Mouse (Mus musculus) midbrain, embryonic 16.5 days (tissue): ENCODE measurements around the gene Ccdc17. TPM values are rescaled to one million over a fixed set of nuclear protein-coding genes. Genes with fewer than 3 reads are reported as not detected.

Experiments
- ATAC-seq: fragments of 200-750 bp; cut with Nextera tagmentation; 2 replicates; pipeline ENCODE4 v1.8.0; 2017; ENCODE audit warnings: moderate TSS enrichment
- H3K27ac ChIP-seq: fragments of 300-500 bp; sonication (generic); 2 replicates; pipeline ENCODE4 v1.5.1; 2014; ENCODE audit warnings: mild to moderate bottlenecking, low read length, mixed read lengths
- H3K27me3 ChIP-seq: fragments of 300-500 bp; sonication (generic); 2 replicates; pipeline ENCODE4 v1.6.1; 2014; ENCODE audit warnings: low read depth, low read length, mixed read lengths; ENCODE audit not compliant: control insufficient read depth, insufficient read depth
- H3K36me3 ChIP-seq: fragments of 300-500 bp; sonication (generic); 2 replicates; pipeline ENCODE4 v1.6.1; 2014; ENCODE audit warnings: mild to moderate bottlenecking, low read length, moderate library complexity, mixed read lengths; ENCODE audit not compliant: control insufficient read depth, insufficient read depth
- H3K4me1 ChIP-seq: fragments of 300-500 bp; sonication (generic); 2 replicates; pipeline ENCODE4 v1.6.1; 2014; ENCODE audit warnings: mild to moderate bottlenecking, low read length, mixed read lengths; ENCODE audit not compliant: control insufficient read depth, insufficient read depth
- H3K4me2 ChIP-seq: fragments of 300-500 bp; sonication (generic); 2 replicates; pipeline ENCODE4 v1.6.1; 2014; ENCODE audit warnings: mild to moderate bottlenecking, low read length, mixed read lengths
- H3K4me3 ChIP-seq: fragments of 300-500 bp; sonication (generic); 2 replicates; pipeline ENCODE4 v1.5.1; 2014; ENCODE audit warnings: low read depth, mild to moderate bottlenecking, low read length, moderate library complexity, mixed read lengths
- H3K9ac ChIP-seq: fragments of 300-500 bp; sonication (generic); 2 replicates; pipeline ENCODE4 v1.6.1; 2014; ENCODE audit warnings: low read depth, low read length, mixed read lengths
- H3K9me3 ChIP-seq: fragments of 300-500 bp; sonication (generic); replicated peaks from 2 replicates; pipeline ENCODE4 v1.6.1; 2014; ENCODE audit warnings: mild to moderate bottlenecking, low read length, mixed read lengths; ENCODE audit not compliant: control insufficient read depth, poor library complexity, severe bottlenecking
- WGBS: fragments of 180-500 bp; shearing (Covaris S2); extraction: QIAGEN DNeasy Blood & Tissue Kit; methylation state at CpG from one replicate; pipeline ENCODE4 v1.1.7; 2014; 5-methylcytosine and 5-hydroxymethylcytosine counted together
- polyA plus RNA-seq: library from polyadenylated mRNA; unstranded; fragments of >200 nt; fragmentation: Nextera tagmentation; extraction: Ambion mirVana; gene quantifications from 2 replicates; pipeline ENCODE4 v1.2.1, GENCODE M21; 2015

Gene Ccdc17
- polyA plus RNA-seq = 5.9 and 6.0 TPM in 2 replicates

DNA sequence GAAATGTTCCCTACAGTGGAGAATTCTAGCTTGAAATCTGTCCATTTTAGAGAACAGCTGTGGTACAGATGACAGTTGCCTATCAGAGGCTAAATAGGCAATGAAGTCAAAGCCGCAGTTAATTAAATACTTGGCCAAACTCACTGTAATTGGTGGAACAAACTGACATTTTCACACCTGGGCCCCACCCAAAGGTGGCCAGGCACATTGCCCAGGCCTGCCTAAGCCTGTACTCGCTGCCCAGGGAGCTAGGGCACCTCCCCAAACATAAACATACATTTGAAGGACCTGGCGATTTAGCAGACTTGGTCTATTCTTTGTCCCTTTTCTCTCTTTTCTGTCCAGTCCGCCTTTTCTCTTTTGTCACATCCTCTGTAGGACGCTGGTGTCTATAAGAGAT lies at the start of gene Ccdc17:
Gene Ccdc17 (plus strand): TSS at position 276 of the 400 bp plus-strand sequence.
- H3K27ac ChIP-seq = peak within 1 kb of the TSS; percentile 72
- no peaks in the 10 kb centered on the region for H3K9me3 ChIP-seq
- peak within 1 kb of the TSS; percentile 80 for H3K4me2 ChIP-seq
- peak within 1 kb of the TSS; percentile 70 for H3K9ac ChIP-seq
- H3K4me1 ChIP-seq = peaks cover 18% of the 10 kb centered on the region
- H3K36me3 ChIP-seq = peaks cover 16% of the 10 kb centered on the region
- H3K4me3 ChIP-seq = peak within 1 kb of the TSS; percentile 64
- H3K27me3 ChIP-seq = no peaks in the 10 kb centered on the region
- no peak for ATAC-seq
- 15% methylated on average over 5 of the region's 5 CpGs for WGBS

GRCm38 (mm10) chr4:116550432-116550831 lies 46.0 kb upstream of the Ccdc17 start:
- Histone ChIP-seq H3K36me3 (0 out of 2 replicates have a peak, but pooled peaks cover 2% of the 10 kb centered on the region), H3K9ac (no peak overlapping the region), H3K4me2 (no peak overlapping the region), H3K9me3 (no peaks in the 10 kb centered on the region), H3K4me1 (0 out of 2 replicates have a peak, but pooled peaks cover 2% of the 10 kb centered on the region), H3K27ac (no peak overlapping the region), H3K4me3 (no peak overlapping the region), H3K27me3 (no peaks in the 10 kb centered on the region)
- WGBS = 98% methylated on average over 1 of the region's 1 CpGs
- ATAC-seq = no peak

- Histone ChIP-seq H3K27ac (no peak overlapping the region), H3K4me1 (peaks cover 8% of the 10 kb centered on the region; the same call in 1 of the 2 replicates), H3K27me3 (no peaks in the 10 kb centered on the region), H3K4me3 (no peak overlapping the region), H3K9me3 (no peaks in the 10 kb centered on the region), H3K4me2 (no peak overlapping the region), H3K36me3 (0 out of 2 replicates have a peak, but pooled peaks cover 2% of the 10 kb centered on the region), H3K9ac (no peak overlapping the region)
- no peak for ATAC-seq
- WGBS = 74% methylated on average over 3 of the region's 3 CpGs
Measured at GRCm38 (mm10) chr4:116553035-116553434, 43.4 kb upstream of the Ccdc17 start.

DNA sequence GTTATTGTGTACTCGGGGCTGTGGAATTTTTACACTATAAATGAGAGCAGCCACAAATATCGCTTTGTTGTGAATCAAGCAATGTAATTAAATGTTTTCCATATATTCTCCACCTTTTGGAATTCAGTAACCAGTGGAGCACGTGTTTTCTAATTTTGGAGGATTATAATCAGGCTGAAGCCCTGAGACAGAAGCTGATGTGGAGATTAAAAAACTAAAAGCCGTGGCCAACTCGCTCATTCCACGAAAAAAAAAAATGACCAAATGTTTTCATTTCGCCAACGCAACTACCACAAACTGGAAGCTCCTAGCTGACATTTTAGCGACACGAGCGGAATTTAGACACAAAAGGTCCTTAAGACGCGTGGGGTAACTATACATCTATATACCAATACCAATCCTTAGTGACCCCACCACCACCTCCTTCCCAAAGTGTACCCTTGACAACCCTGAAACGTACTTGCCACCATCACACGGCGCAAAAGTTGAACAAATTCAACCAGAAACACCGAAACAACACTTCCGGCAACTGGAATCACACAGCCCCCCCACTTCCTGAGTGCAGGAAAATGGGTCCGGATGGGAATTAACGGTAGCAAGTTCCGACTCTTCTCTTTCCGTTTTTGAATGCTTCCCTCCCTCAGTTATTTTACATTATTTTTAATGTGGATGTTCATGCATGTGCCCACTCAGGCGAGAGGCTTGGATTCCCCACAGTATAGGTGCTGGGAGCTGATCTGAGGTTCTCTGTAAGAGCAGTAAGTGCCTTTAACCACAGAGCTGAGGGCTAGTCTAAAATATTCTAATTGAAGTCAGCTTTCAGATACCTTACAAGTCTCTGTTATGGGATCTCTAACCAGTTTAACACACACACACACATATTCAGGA lies 40.8 kb upstream of the Ccdc17 start, which contains the start of gene Tmem69:
Gene Tmem69 (minus strand): TSS at position 524 of the 888 bp plus-strand sequence.
- ATAC-seq = no peak
- H3K4me3 ChIP-seq = peak within 1 kb of the TSS; percentile 54
- H3K9me3 ChIP-seq = no peaks in the 10 kb centered on the region
- H3K9ac ChIP-seq = peak within 1 kb of the TSS; percentile 76
- H3K27me3 ChIP-seq = no peaks in the 10 kb centered on the region
- H3K36me3 ChIP-seq = 0 out of 2 replicates have a peak, but pooled peaks cover 2% of the 10 kb centered on the region
- peak within 1 kb of the TSS; percentile 89 for H3K27ac ChIP-seq
- peaks cover 22% of the 10 kb centered on the region for H3K4me1 ChIP-seq
- H3K4me2 ChIP-seq = peak within 1 kb of the TSS; percentile 80
- 4% methylated on average over 23 of the region's 23 CpGs for WGBS

- Histone ChIP-seq H3K4me1 (peaks cover 22% of the 10 kb centered on the region), H3K9me3 (no peaks in the 10 kb centered on the region), H3K36me3 (0 out of 2 replicates have a peak, but pooled peaks cover 2% of the 10 kb centered on the region), H3K4me2 (peak overlapping the region; percentile 80), H3K27me3 (no peaks in the 10 kb centered on the region), H3K27ac (peak overlapping the region; percentile 89), H3K9ac (peak overlapping the region; percentile 76), H3K4me3 (peak overlapping the region; percentile 54)
- peak; percentile 98 for ATAC-seq
- under 1% methylated on average over 28 of the region's 28 CpGs for WGBS
Measured at GRCm38 (mm10) chr4:116556561-116557305, 39.7 kb upstream of the Ccdc17 start.

- ATAC-seq = peak; percentile 97
- Histone ChIP-seq H3K27me3 (no peaks in the 10 kb centered on the region), H3K27ac (peak within 1 kb of the TSS; percentile 89), H3K4me1 (peaks cover 22% of the 10 kb centered on the region), H3K9me3 (no peaks in the 10 kb centered on the region), H3K9ac (peak within 1 kb of the TSS; percentile 76), H3K36me3 (0 out of 2 replicates have a peak, but pooled peaks cover 2% of the 10 kb centered on the region), H3K4me3 (peak within 1 kb of the TSS; percentile 54), H3K4me2 (peak within 1 kb of the TSS; percentile 80)
- under 1% methylated on average over 74 of the region's 78 CpGs for WGBS
Measured at GRCm38 (mm10) chr4:116557306-116558121, 38.9 kb upstream of the Ccdc17 start, which contains the start of gene Gpbp1l1. Gene Gpbp1l1 (plus strand): TSS chr4:116557658.

- peaks cover 22% of the 10 kb centered on the region for H3K4me1 ChIP-seq
- ATAC-seq = no peak
- H3K9me3 ChIP-seq = no peaks in the 10 kb centered on the region
- H3K27me3 ChIP-seq = no peaks in the 10 kb centered on the region
- H3K4me3 ChIP-seq = peak overlapping the region; percentile 54
- 5% methylated on average over 15 of the region's 15 CpGs for WGBS
- H3K27ac ChIP-seq = no peak overlapping the region
- peak overlapping the region; percentile 49 for H3K4me2 ChIP-seq
- H3K36me3 ChIP-seq = no peaks in the 10 kb centered on the region
- H3K9ac ChIP-seq = peak overlapping the region; percentile 65
Measured at GRCm38 (mm10) chr4:116558151-116558882, 38.1 kb upstream of the Ccdc17 start.

GRCm38 (mm10) chr4:116595793-116596192 lies 661 bp upstream of the Ccdc17 start:
- WGBS = 84% methylated on average over 8 of the region's 8 CpGs
- H3K4me3 ChIP-seq = no peak overlapping the region
- H3K9ac ChIP-seq = no peak overlapping the region; the same call in 1 of the 2 replicates
- H3K27ac ChIP-seq = no peak overlapping the region
- H3K27me3 ChIP-seq = no peaks in the 10 kb centered on the region
- peaks cover 12% of the 10 kb centered on the region for H3K36me3 ChIP-seq
- no peak for ATAC-seq
- H3K4me1 ChIP-seq = peaks cover 18% of the 10 kb centered on the region
- H3K9me3 ChIP-seq = no peaks in the 10 kb centered on the region
- H3K4me2 ChIP-seq = no peak overlapping the region
